Mouse (Mus musculus) cortical plate, adult 2 months (tissue): ENCODE results near the gene Vps50.

Experiments
- CTCF ChIP-seq: fragments of 200-500 bp; IDR thresholded peaks from 2 replicates; pipeline ENCODE4 v1.5.1; 2011; ENCODE audit warnings: mild to moderate bottlenecking, control low read depth, low read length; ENCODE audit not compliant: insufficient read depth; ENCODE audit errors: extremely low read depth
- POLR2A ChIP-seq: fragments of 200-500 bp; IDR thresholded peaks from 2 replicates; pipeline ENCODE4 v1.6.1; 2011; ENCODE audit warnings: mild to moderate bottlenecking, low read length, control low read depth; ENCODE audit not compliant: insufficient read depth; ENCODE audit errors: extremely low read depth

- TF ChIP-seq POLR2A (no peak), CTCF (no peak)
Measured at GRCm38 (mm10) chr6:3585402-3585801, 87.2 kb downstream of the Vps50 start.
